Mouse (Mus musculus): ENCODE data around the gene Gatad2a. TPM values are rescaled to one million over a fixed set of nuclear protein-coding genes. Genes with fewer than 3 reads are reported as not detected.

The Gatad2a gene
- 81.5 and 92.4 TPM in 2 replicates for polyA plus RNA-seq (2014; fragmentation: Nextera tagmentation; extraction: Ambion mirVana)

GRCm38 (mm10) chr8:69995776-69996588, at the start of gene Gatad2a:
Gene Gatad2a (minus strand): TSS chr8:69996384.
- under 1% methylated on average over 80 of the region's 87 CpGs for WGBS
- Histone ChIP-seq H3K36me3 (ENCODE audit: insufficient read depth) (peaks cover 5% of the 10 kb centered on the region; the same call in 1 of the 2 replicates), H3K9me3 (ENCODE audit: low read depth, low read length) (no peaks in the 10 kb centered on the region), H3K4me1 (ENCODE audit: insufficient read depth) (peaks cover 6% of the 10 kb centered on the region), H3K27ac (ENCODE audit: low read depth) (peak within 1 kb of the TSS; percentile 94), H3K4me2 (peak within 1 kb of the TSS; percentile 75), H3K4me3 (ENCODE audit: low read depth, low read length) (peak within 1 kb of the TSS; percentile 91), H3K9ac (peak within 1 kb of the TSS; percentile 82), H3K27me3 (ENCODE audit: insufficient read depth, low read length) (no peaks in the 10 kb centered on the region)
- ATAC-seq (ENCODE audit: insufficient read depth): peak; percentile 99
- peak; percentile 100 for DNase-seq
- TF ChIP-seq CTCF (IDR thresholded peaks at IDR 0.05; ENCODE audit: low read depth): peak; percentile 47; the same call in 1 of the 2 replicates

- Histone ChIP-seq H3K9ac (peak overlapping the region; percentile 95), H3K27ac (ENCODE audit: low read depth) (no peak overlapping the region), H3K4me1 (ENCODE audit: insufficient read depth) (peaks cover 9% of the 10 kb centered on the region), H3K9me3 (ENCODE audit: low read depth, low read length) (no peaks in the 10 kb centered on the region), H3K27me3 (ENCODE audit: insufficient read depth, low read length) (no peaks in the 10 kb centered on the region), H3K36me3 (ENCODE audit: insufficient read depth) (peaks cover 9% of the 10 kb centered on the region), H3K4me3 (ENCODE audit: low read depth, low read length) (peak overlapping the region; percentile 98; the same call in 1 of the 2 replicates), H3K4me2 (peak overlapping the region; percentile 97)
- no peak for ATAC-seq (ENCODE audit: insufficient read depth)
- no peak for DNase-seq
- WGBS: 85% methylated on average over 5 of the region's 5 CpGs
- TF ChIP-seq CTCF (IDR thresholded peaks at IDR 0.05; ENCODE audit: low read depth): no peak
Measured at GRCm38 (mm10) chr8:70043996-70044395, 47.8 kb upstream of the Gatad2a start.

DNA sequence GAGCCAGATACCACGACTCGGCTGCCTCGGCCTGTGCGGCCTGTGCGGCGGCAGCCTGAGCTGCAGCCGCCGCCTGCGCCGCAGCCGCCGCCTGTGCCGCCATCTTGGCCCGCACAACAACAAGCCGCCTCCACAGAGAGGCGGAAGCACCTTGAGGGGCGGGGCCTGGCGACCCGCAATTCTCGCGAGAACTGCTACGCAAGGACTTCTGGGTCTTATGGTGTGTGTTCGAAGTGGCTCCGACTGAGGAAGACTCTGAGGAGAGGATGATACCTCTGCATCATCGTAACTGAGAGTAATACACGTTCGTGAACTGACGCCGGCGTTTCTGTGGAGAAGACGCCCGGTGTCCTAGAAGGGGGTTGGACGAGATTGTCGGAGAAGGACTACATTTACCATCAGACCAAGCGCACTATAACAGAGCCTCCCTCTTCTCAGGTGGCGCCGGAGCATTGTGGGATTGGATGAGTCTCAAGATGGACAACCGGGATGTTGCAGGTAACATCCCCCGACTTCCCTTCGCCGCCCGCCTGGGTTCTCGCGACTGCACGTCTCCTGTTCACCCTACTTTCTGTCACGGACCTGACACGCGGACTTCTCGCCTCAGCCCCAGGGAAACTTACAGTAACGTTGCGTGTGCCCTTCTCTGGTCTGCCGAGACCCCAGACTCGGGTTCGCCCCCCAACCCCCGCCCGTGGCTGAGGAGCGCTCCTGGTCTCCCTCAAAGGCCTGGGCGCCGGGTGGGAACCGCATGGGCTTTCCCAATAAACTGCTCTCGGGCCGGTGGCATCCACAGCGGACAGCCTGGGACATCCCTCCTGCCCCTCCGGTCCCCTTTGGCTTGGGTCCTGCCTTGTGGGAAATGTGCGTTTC, 46.6 kb upstream of the Gatad2a start, which contains the start of the genes Mau2 and Sugp1:
Mau2 (minus strand) TSS at position 152 of the 873 bp plus-strand sequence.
Sugp1 (plus strand) TSS at position 231 of the 873 bp plus-strand sequence.
- H3K4me1 ChIP-seq (ENCODE audit: insufficient read depth): peaks cover 9% of the 10 kb centered on the region
- H3K27me3 ChIP-seq (ENCODE audit: insufficient read depth, low read length): no peaks in the 10 kb centered on the region
- WGBS: under 1% methylated on average over 65 of the region's 65 CpGs
- ATAC-seq (ENCODE audit: insufficient read depth) (peak; percentile 98), DNase-seq (peak; percentile 99)
- peak within 1 kb of the TSS; percentile 98 for H3K4me3 ChIP-seq (ENCODE audit: low read depth, low read length)
- peak within 1 kb of the TSS; percentile 97 for H3K4me2 ChIP-seq
- no peaks in the 10 kb centered on the region for H3K36me3 ChIP-seq (ENCODE audit: insufficient read depth)
- H3K9me3 ChIP-seq (ENCODE audit: low read depth, low read length): no peaks in the 10 kb centered on the region
- no peak for TF ChIP-seq CTCF (IDR thresholded peaks at IDR 0.05; ENCODE audit: low read depth)
- peak within 1 kb of the TSS; percentile 80 for H3K27ac ChIP-seq (ENCODE audit: low read depth)
- H3K9ac ChIP-seq: peak within 1 kb of the TSS; percentile 95

- H3K27me3 ChIP-seq (ENCODE audit: insufficient read depth, low read length): no peaks in the 10 kb centered on the region
- TF ChIP-seq CTCF (IDR thresholded peaks at IDR 0.05; ENCODE audit: low read depth): no peak
- H3K4me2 ChIP-seq: peak overlapping the region; percentile 97
- H3K9ac ChIP-seq: peak overlapping the region; percentile 95
- ATAC-seq (ENCODE audit: insufficient read depth) (peak; percentile 42), DNase-seq (no peak)
- peak overlapping the region; percentile 80 for H3K27ac ChIP-seq (ENCODE audit: low read depth)
- peaks cover 9% of the 10 kb centered on the region for H3K4me1 ChIP-seq (ENCODE audit: insufficient read depth)
- WGBS: under 1% methylated on average over 47 of the region's 47 CpGs
- H3K4me3 ChIP-seq (ENCODE audit: low read depth, low read length): peak overlapping the region; percentile 98
- no peaks in the 10 kb centered on the region for H3K36me3 ChIP-seq (ENCODE audit: insufficient read depth)
- no peaks in the 10 kb centered on the region for H3K9me3 ChIP-seq (ENCODE audit: low read depth, low read length)
Measured at GRCm38 (mm10) chr8:70041885-70042546, 45.8 kb upstream of the Gatad2a start.

DNA sequence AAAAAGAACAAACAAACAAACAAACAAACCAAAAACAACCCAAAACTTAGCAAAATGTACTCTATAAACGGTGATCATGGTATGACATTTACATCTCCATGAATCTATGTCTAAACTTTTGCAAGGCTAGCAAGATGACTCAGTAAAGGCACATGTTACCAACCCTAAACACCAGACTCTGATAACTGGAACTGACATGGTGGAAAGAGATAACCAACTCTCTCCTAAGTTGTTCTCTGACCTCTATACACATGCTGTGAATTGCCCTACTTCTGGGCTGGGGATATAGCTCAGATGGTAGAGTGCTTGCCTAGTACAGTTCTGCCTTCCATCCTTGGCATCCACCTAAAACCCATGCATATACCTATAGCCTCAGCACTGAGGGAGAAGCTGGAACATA, 41.8 kb upstream of the Gatad2a start:
- ATAC-seq (ENCODE audit: insufficient read depth): no peak
- Histone ChIP-seq H3K4me3 (ENCODE audit: low read depth, low read length) (no peak overlapping the region), H3K36me3 (ENCODE audit: insufficient read depth) (peaks cover 4% of the 10 kb centered on the region; the same call in 1 of the 2 replicates), H3K9me3 (ENCODE audit: low read depth, low read length) (no peaks in the 10 kb centered on the region), H3K27me3 (ENCODE audit: insufficient read depth, low read length) (no peaks in the 10 kb centered on the region), H3K9ac (no peak overlapping the region), H3K4me1 (ENCODE audit: insufficient read depth) (peaks cover 9% of the 10 kb centered on the region), H3K27ac (ENCODE audit: low read depth) (no peak overlapping the region), H3K4me2 (no peak overlapping the region)
- no peak for TF ChIP-seq CTCF (IDR thresholded peaks at IDR 0.05; ENCODE audit: low read depth)
- DNase-seq: no peak
- WGBS: 90% methylated on average over 1 of the region's 1 CpGs

DNA sequence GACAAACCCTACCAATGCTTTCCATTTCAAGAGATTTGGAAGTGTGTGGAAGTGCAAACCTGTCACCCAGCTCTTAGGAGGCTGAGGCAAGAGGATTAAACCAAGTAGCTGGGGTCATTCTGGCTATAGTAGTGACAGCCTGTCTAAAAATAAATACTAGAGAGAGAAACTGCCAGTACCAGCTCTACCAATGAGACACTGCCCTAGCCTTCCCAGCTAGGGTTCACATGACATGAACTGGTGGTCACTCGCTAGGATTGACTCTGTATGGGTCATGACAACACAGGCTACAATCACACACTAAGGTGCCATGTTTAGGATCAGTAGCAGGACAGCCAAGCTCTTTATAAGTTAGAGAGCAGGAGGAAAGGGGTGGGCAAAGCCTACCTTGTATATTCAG, 34.1 kb upstream of the Gatad2a start:
- TF ChIP-seq CTCF (IDR thresholded peaks at IDR 0.05; ENCODE audit: low read depth): no peak
- DNase-seq: no peak
- WGBS: 90% methylated on average over 1 of the region's 1 CpGs

More for the DNA sequence above, 34.1 kb upstream of the Gatad2a start:
- no peak overlapping the region for H3K4me2 ChIP-seq
- no peak overlapping the region for H3K4me3 ChIP-seq (ENCODE audit: low read depth, low read length)
- peaks cover 66% of the 10 kb centered on the region for H3K36me3 ChIP-seq (ENCODE audit: insufficient read depth)
- no peaks in the 10 kb centered on the region for H3K9me3 ChIP-seq (ENCODE audit: low read depth, low read length)
- H3K4me1 ChIP-seq (ENCODE audit: insufficient read depth): no peaks in the 10 kb centered on the region
- H3K27ac ChIP-seq (ENCODE audit: low read depth): no peak overlapping the region
- H3K9ac ChIP-seq: no peak overlapping the region
- ATAC-seq (ENCODE audit: insufficient read depth): no peak
- H3K27me3 ChIP-seq (ENCODE audit: insufficient read depth, low read length): no peaks in the 10 kb centered on the region

All from lung, embryonic 14.5 days (tissue).